Mouse (Mus musculus): ENCODE measurements around the gene Tmsb15b1. TPM values are rescaled to one million over a fixed set of nuclear protein-coding genes. Genes with fewer than 3 reads are reported as not detected.
"Not testable (repeated sequence)": the region's sequence is repeated elsewhere in the genome, so short reads cannot be mapped to it uniquely, and the experiment has no call there.

Gene Tmsb15b1
- polyA plus RNA-seq, 1 experiment from 2014 or later, result 24.8 TPM

- Histone ChIP-seq H3K27me3 (replicated peaks) (no peaks in the 10 kb centered on the region), H3K9ac (no peak overlapping the region), H3K36me3 (no peaks in the 10 kb centered on the region), H3K4me3 (replicated peaks) (no peak overlapping the region), H3K27ac (no peak overlapping the region), H3K4me2 (replicated peaks) (no peak overlapping the region), H3K9me3 (no peaks in the 10 kb centered on the region), H3K4me1 (replicated peaks) (no peaks in the 10 kb centered on the region)
- ATAC-seq, result no peak
- WGBS, result 27% methylated on average over 2 of the region's 2 CpGs
These were observed 17.0 kb downstream of the Tmsb15b1 start for GRCm38 (mm10) chrX:136959688-136960087.

- H3K4me3 ChIP-seq (replicated peaks), result peak overlapping the region; percentile 32; the same call in 1 of the 2 replicates
- not testable (repeated sequence) for H3K27ac ChIP-seq; H3K9ac ChIP-seq; H3K9me3 ChIP-seq; H3K27me3 ChIP-seq (replicated peaks); H3K36me3 ChIP-seq; H3K4me1 ChIP-seq (replicated peaks)
- peak overlapping the region; percentile 45; the same call in 1 of the 2 replicates for H3K4me2 ChIP-seq (replicated peaks)
- peak; percentile 52 for ATAC-seq
- WGBS, result 63% methylated on average over 5 of the region's 5 CpGs
These were observed 18.4 kb downstream of the Tmsb15b1 start for GRCm38 (mm10) chrX:136958300-136958699.

DNA sequence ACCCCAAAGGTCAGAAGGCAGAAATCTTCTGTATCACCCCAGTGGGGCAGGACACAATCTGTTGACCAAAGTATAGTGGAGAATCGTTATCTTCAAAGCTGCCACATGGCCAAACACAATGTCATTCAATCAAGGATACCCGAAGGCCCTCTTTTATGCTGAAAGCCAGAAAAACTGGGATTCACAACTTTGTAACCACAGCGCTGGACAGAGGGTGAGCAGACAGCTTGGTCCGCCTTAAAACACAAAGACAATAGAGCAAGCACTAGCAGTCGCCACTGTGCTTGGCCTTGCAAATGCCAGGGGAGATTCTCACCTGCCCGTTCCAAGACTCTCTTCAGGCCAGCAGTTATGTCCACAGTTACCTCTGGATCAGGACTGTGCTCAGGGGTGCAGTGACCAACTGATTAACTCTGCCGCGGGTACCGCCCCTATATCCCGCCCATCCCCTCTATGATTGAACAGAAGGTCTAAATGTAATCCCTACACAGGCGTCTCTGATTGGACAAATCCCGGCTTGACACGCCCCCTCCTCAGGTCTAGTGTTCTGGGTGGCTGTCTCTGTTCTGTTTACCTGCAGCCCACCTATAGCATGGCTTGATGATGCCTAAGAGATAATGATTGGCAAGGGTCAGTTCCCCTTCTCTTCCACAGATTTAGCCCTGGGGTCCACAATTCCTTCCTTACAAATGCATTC, 18.9 kb downstream of the Tmsb15b1 start:
- 35% methylated on average over 13 of the region's 13 CpGs for WGBS
- peak; percentile 98 for ATAC-seq
- H3K4me3 ChIP-seq (replicated peaks), result peak overlapping the region; percentile 32
- not testable (repeated sequence) for H3K27ac ChIP-seq; H3K27me3 ChIP-seq (replicated peaks); H3K4me1 ChIP-seq (replicated peaks); H3K9ac ChIP-seq; H3K36me3 ChIP-seq; H3K9me3 ChIP-seq
- peak overlapping the region; percentile 45 for H3K4me2 ChIP-seq (replicated peaks)

GRCm38 (mm10) chrX:136937985-136938384, 38.7 kb downstream of the Tmsb15b1 start:
- Histone ChIP-seq H3K4me2 (replicated peaks) (no peak overlapping the region), H3K9me3 (no peaks in the 10 kb centered on the region), H3K36me3 (no peaks in the 10 kb centered on the region), H3K27ac (no peak overlapping the region), H3K4me3 (replicated peaks) (no peak overlapping the region), H3K27me3 (replicated peaks) (no peaks in the 10 kb centered on the region), H3K4me1 (replicated peaks) (no peaks in the 10 kb centered on the region), H3K9ac (no peak overlapping the region)
- ATAC-seq, result peak; percentile 98
- 22% methylated on average over 3 of the region's 3 CpGs for WGBS

GRCm38 (mm10) chrX:136927031-136927430, 49.6 kb downstream of the Tmsb15b1 start, which contains the start of gene H2bfm:
TSS of gene H2bfm (plus strand) at chrX:136927325.
- Histone ChIP-seq H3K4me1 (replicated peaks) (no peaks in the 10 kb centered on the region), H3K9ac (no peak within 1 kb of the TSS), H3K27me3 (replicated peaks) (no peaks in the 10 kb centered on the region), H3K4me3 (replicated peaks) (no peak within 1 kb of the TSS), H3K27ac (no peak within 1 kb of the TSS), H3K9me3 (no peaks in the 10 kb centered on the region), H3K4me2 (replicated peaks) (no peak within 1 kb of the TSS), H3K36me3 (no peaks in the 10 kb centered on the region)
- 91% methylated on average over 14 of the region's 14 CpGs for WGBS
- no peak for ATAC-seq

- Histone ChIP-seq H3K9ac (no peak overlapping the region), H3K27me3 (replicated peaks) (no peaks in the 10 kb centered on the region), H3K4me1 (replicated peaks) (no peaks in the 10 kb centered on the region), H3K9me3 (no peaks in the 10 kb centered on the region), H3K27ac (no peak overlapping the region), H3K4me3 (replicated peaks) (no peak overlapping the region), H3K36me3 (no peaks in the 10 kb centered on the region), H3K4me2 (replicated peaks) (no peak overlapping the region)
- no peak for ATAC-seq
These were observed 50.8 kb downstream of the Tmsb15b1 start for GRCm38 (mm10) chrX:136925863-136926262.

Other genes with a start within 250 kb of the Tmsb15b1 start
- gene Morf4l2, start 233.2 kb downstream of the Tmsb15b1 start, polyA plus RNA-seq (2015; fragmentation: Nextera tagmentation; extraction: Ambion mirVana), result 439 and 480 TPM in 2 replicates
- not detected in 2 replicates for gene Glra4, start 196.7 kb downstream of the Tmsb15b1 start, polyA plus RNA-seq (2015; fragmentation: Nextera tagmentation; extraction: Ambion mirVana)
- 4.6 and 5.8 TPM in 2 replicates for gene Plp1, start 154.2 kb downstream of the Tmsb15b1 start, polyA plus RNA-seq (2015; fragmentation: Nextera tagmentation; extraction: Ambion mirVana)
- gene Rab9b, start 108.1 kb downstream of the Tmsb15b1 start, polyA plus RNA-seq (2015; fragmentation: Nextera tagmentation; extraction: Ambion mirVana), result 0.40 and 0.43 TPM in 2 replicates
- gene H2bfm, start 49.5 kb downstream of the Tmsb15b1 start, polyA plus RNA-seq (2015; fragmentation: Nextera tagmentation; extraction: Ambion mirVana), result not detected in 2 replicates
- gene Tmsb15b2, start 1.4 kb downstream of the Tmsb15b1 start, polyA plus RNA-seq (2015; fragmentation: Nextera tagmentation; extraction: Ambion mirVana), result 51.1 and 52.2 TPM in 2 replicates
- gene Tmsb15l, start within 50 bp of the Tmsb15b1 start, polyA plus RNA-seq (2015; fragmentation: Nextera tagmentation; extraction: Ambion mirVana), result 3.2 and 6.3 TPM in 2 replicates
- 15.5 and 17.8 TPM in 2 replicates for gene Zcchc18, start 16.3 kb upstream of the Tmsb15b1 start, polyA plus RNA-seq (2015; fragmentation: Nextera tagmentation; extraction: Ambion mirVana)
- 7.5 and 7.9 TPM in 2 replicates for gene Slc25a53, start 61.4 kb upstream of the Tmsb15b1 start, polyA plus RNA-seq (2015; fragmentation: Nextera tagmentation; extraction: Ambion mirVana)
- gene Fam199x, start 72.7 kb upstream of the Tmsb15b1 start, polyA plus RNA-seq (2015; fragmentation: Nextera tagmentation; extraction: Ambion mirVana), result 5.1 and 6.3 TPM in 2 replicates
- not detected in 2 replicates for gene Esx1, start 145.2 kb upstream of the Tmsb15b1 start, polyA plus RNA-seq (2015; fragmentation: Nextera tagmentation; extraction: Ambion mirVana)

Data from intestine, embryonic 15.5 days (tissue).